Mouse (Mus musculus) embryonic facial prominence, embryonic 10.5 days (tissue): ENCODE data around the gene 2010109A12Rik. TPM values are rescaled to one million over a fixed set of nuclear protein-coding genes. Genes with fewer than 3 reads are reported as not detected.

Experiments
- DNase-seq: peaks from one replicate; pipeline ENCODE4 v3.0.0-alpha.2; 2017; ENCODE audit warnings: low spot score
- H3K27ac ChIP-seq: fragments of 300-500 bp; sonication (generic); replicated peaks from 2 replicates; pipeline ENCODE4 v1.5.1; 2016; ENCODE audit warnings: mild to moderate bottlenecking
- H3K27me3 ChIP-seq: fragments of 300-500 bp; sonication (generic); replicated peaks from 2 replicates; pipeline ENCODE4 v1.6.1; 2016; ENCODE audit warnings: low read depth, mild to moderate bottlenecking; ENCODE audit not compliant: poor library complexity, severe bottlenecking
- H3K36me3 ChIP-seq: fragments of 300-500 bp; sonication (generic); replicated peaks from 2 replicates; pipeline ENCODE4 v1.6.1; 2016; ENCODE audit warnings: mild to moderate bottlenecking, moderate library complexity
- H3K4me1 ChIP-seq: fragments of 300-500 bp; sonication (generic); 2 replicates; pipeline ENCODE4 v1.6.1; 2016
- H3K4me3 ChIP-seq: fragments of 300-500 bp; sonication (generic); 2 replicates; pipeline ENCODE4 v1.5.1; 2016; ENCODE audit warnings: mild to moderate bottlenecking, moderate library complexity
- H3K9me3 ChIP-seq: fragments of 300-500 bp; sonication (generic); 2 replicates; pipeline ENCODE4 v1.6.1; 2016; ENCODE audit warnings: mild to moderate bottlenecking
- WGBS: fragments of 180-500 bp; shearing (Covaris S2); methylation state at CpG from one replicate; pipeline ENCODE4 v1.1.7; 2016; 5-methylcytosine and 5-hydroxymethylcytosine counted together
- polyA plus RNA-seq: library from polyadenylated mRNA; unstranded; fragments of >200 nt; fragmentation: Nextera tagmentation; extraction: Ambion mirVana; gene quantifications from 2 replicates; pipeline ENCODE4 v1.2.1, GENCODE M21; 2016

Gene 2010109A12Rik
- polyA plus RNA-seq, 1 experiment from 2014 or later: 1.3 TPM

DNA sequence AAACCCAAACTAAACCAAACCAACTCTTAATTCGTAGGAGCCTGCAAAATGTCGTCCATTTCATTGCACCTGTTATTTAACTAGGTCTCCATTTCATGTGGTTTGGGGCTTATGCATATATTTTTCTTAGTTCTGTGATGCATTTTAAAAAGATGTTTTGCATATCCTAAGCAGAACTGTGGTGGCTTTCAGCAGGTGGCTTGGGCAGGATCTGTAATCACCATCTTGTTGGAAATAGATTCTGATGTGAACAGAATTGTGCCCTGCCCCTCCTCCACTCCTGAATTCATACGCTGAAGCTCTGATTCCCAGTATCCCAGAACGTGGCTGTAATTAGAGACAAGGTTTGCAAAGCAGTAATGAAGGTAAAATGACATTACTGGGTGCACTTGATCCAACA lies 27.8 kb downstream of the 2010109A12Rik start:
- Histone ChIP-seq H3K36me3 (no peaks in the 10 kb centered on the region), H3K27ac (no peak overlapping the region), H3K9me3 (no peaks in the 10 kb centered on the region), H3K4me3 (no peak overlapping the region), H3K4me1 (0 out of 2 replicates have a peak, but pooled peaks cover 5% of the 10 kb centered on the region), H3K27me3 (no peaks in the 10 kb centered on the region)
- no peak for DNase-seq
- 76% methylated on average over 4 of the region's 4 CpGs for WGBS

DNA sequence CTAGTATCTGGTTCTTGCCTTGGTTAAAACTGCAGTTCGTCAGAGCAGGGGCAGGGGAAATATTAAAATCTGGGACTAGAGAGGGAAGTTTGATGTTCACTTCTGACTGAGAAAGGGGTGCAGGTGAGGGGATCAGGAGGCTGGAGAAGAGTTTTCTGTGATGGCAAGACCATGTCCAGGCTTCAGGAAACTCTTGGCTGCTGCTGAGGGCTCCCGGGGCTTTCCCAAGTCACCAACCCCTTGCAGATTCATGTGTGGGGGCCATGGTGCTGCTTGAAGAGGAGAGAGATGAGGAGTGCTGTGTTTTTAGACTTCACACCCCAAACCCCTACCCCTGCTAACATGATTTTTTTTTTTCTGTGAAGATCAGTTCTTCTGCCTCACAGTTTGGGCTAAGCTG lies 28.3 kb downstream of the 2010109A12Rik start:
- no peak for DNase-seq
- Histone ChIP-seq H3K27me3 (no peaks in the 10 kb centered on the region), H3K36me3 (no peaks in the 10 kb centered on the region), H3K27ac (no peak overlapping the region), H3K9me3 (no peaks in the 10 kb centered on the region), H3K4me1 (0 out of 2 replicates have a peak, but pooled peaks cover 5% of the 10 kb centered on the region), H3K4me3 (no peak overlapping the region)
- WGBS: 88% methylated on average over 2 of the region's 2 CpGs

DNA sequence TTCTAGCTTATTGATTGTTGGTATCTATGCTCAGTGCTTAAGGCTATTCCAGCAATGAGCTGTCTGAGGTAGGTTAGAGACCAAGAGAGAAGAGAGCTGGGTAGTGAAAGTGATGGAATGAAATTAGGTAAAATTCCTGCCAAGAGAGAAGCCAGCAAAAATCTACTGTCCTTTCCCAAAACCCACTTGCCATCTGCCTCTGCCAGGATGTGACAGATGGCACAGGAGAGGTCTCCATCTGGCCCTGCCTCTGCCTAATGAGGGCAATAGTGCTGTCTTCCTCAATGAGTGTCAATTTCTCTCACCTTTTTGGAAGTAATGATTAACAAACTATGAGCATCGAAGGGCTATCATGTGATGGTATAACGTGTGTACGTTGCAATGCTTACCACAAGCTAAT lies 29.6 kb downstream of the 2010109A12Rik start:
- H3K27me3 ChIP-seq: no peaks in the 10 kb centered on the region
- no peak overlapping the region for H3K4me3 ChIP-seq
- no peak overlapping the region for H3K27ac ChIP-seq
- H3K9me3 ChIP-seq: no peaks in the 10 kb centered on the region
- H3K36me3 ChIP-seq: no peaks in the 10 kb centered on the region
- DNase-seq: no peak
- WGBS: 88% methylated on average over 3 of the region's 3 CpGs
- 0 out of 2 replicates have a peak, but pooled peaks cover 5% of the 10 kb centered on the region for H3K4me1 ChIP-seq

DNA sequence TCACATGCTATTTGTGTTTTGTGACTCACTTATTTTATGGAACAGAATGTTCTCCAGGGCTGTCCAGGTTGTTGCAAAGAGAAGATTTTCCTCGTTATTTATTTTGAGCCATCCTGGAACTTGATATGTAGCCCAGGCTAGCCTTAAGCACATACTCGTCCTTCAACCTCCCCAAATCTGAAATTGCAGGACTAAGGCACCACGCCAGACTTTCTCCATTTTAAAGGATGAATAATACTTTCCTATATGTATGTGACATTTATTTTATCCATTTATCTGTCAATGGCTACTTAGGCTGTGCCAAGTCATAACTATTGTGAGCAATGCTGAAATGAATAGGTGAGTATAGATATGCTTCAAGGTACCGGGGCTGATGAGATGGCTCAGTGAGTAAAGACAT lies 30.2 kb downstream of the 2010109A12Rik start:
- 83% methylated on average over 4 of the region's 4 CpGs for WGBS

DNA sequence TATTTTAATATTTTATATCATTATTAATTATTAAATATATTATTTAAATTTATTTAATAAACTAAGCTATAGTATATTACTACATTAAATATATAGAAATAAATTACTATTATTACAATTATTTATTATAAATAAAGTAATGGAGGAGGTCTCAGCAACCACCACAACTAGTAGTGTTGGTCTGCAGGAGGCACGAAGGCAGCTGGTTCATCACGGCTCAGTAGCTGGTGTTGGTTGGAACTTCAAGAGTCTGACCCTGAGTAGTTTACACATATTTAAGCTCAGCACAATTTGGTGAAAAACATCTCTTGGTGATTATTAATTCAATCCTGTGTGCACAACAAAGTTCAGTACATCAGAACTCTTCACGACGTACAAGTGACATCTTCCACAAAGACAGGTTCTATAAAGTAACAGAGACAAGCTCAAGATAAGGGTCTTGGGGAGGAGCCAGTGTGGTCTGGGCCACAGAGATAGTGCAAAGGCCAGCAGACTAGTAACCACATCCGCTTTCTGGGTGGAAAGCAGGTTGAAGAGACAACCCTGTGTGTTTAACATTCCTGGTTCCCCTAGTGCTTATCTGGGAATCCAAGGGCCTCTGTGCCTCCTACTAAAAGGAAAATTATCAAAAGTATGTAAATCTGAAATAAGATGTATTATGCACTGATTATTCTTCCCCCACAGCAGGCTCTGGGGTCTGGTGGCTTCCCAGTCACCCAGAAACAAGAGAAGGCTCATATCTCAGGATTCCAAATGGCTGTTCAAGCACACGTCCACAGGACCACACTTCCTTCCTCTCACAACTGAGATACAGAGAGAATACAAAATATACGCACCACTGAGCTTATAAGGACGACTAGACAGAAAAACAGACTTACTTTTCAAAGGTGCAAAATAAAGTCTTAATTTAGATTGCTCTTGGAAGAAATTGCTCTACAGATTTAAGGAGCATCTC lies 33.5 kb downstream of the 2010109A12Rik start:
- Histone ChIP-seq H3K36me3 (no peaks in the 10 kb centered on the region), H3K27ac (no peak overlapping the region), H3K27me3 (no peaks in the 10 kb centered on the region), H3K4me1 (no peaks in the 10 kb centered on the region), H3K4me3 (no peak overlapping the region), H3K9me3 (no peaks in the 10 kb centered on the region)
- whole genome bisulfite sequencing: 86% methylated on average over 8 of the region's 8 CpGs
- DNase-seq: no peak

More for the DNA sequence above, 30.2 kb downstream of the 2010109A12Rik start:
- no peaks in the 10 kb centered on the region for H3K9me3 ChIP-seq
- DNase-seq: no peak
- H3K4me1 ChIP-seq: 0 out of 2 replicates have a peak, but pooled peaks cover 5% of the 10 kb centered on the region
- no peaks in the 10 kb centered on the region for H3K36me3 ChIP-seq
- H3K27me3 ChIP-seq: no peaks in the 10 kb centered on the region
- H3K27ac ChIP-seq: no peak overlapping the region
- no peak overlapping the region for H3K4me3 ChIP-seq

DNA sequence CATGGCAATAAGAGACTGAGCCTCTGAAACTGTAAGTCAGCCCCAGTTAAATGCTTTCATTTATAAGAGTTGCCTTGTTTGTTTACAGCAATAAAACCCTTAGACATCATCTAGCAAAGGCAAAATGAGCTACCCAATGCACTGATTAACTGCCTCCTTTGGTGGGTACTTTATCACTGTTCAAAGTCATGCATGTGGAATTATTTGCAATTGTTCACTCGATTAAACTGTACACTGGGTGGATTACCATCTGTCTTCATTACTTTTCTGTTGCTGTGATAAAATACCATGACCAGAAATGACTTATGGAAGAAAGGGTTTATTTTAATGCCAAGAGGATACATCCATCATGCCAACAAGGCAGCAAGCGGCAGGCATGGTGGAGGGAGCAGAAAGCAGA lies 39.0 kb downstream of the 2010109A12Rik start:
- Histone ChIP-seq H3K27ac (no peak overlapping the region), H3K4me3 (no peak overlapping the region), H3K9me3 (no peaks in the 10 kb centered on the region), H3K27me3 (no peaks in the 10 kb centered on the region), H3K36me3 (no peaks in the 10 kb centered on the region), H3K4me1 (no peaks in the 10 kb centered on the region)
- WGBS: 86% methylated on average over 2 of the region's 2 CpGs
- DNase-seq: no peak

DNA sequence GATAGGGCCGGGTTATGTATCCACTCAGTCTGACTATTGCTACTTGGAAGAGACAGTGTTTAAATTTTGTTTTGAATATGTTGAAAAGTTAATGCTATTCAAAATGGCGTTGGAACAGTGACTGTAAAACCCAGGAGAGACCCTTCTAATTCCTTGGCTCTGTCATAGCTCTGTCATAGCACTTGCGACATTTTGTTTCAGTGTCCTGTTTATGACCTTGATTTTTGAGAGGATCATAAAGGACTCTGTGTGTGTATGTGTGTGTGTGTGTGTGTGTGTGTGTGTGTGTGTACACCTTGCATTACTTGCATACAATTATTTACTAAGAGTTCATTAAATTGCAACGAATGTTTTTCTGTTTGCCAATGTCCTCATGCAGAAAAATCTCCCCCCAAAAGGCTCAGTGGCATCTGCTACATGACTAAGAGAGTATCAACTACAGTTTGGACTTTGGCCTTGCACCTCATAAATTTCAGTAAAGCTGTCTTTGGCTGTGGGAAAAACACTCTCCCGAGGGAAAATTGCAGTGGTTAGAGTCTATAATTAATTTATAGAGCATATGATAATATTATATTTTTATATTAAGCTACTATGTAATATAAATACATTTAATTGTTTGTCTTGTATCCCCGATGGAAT lies 43.7 kb downstream of the 2010109A12Rik start:
- no peak overlapping the region for H3K27ac ChIP-seq
- no peak for DNase-seq
- H3K4me1 ChIP-seq: no peaks in the 10 kb centered on the region
- no peaks in the 10 kb centered on the region for H3K27me3 ChIP-seq
- H3K4me3 ChIP-seq: no peak overlapping the region
- no peaks in the 10 kb centered on the region for H3K36me3 ChIP-seq
- H3K9me3 ChIP-seq: no peaks in the 10 kb centered on the region
- 86% methylated on average over 6 of the region's 6 CpGs for WGBS

DNA sequence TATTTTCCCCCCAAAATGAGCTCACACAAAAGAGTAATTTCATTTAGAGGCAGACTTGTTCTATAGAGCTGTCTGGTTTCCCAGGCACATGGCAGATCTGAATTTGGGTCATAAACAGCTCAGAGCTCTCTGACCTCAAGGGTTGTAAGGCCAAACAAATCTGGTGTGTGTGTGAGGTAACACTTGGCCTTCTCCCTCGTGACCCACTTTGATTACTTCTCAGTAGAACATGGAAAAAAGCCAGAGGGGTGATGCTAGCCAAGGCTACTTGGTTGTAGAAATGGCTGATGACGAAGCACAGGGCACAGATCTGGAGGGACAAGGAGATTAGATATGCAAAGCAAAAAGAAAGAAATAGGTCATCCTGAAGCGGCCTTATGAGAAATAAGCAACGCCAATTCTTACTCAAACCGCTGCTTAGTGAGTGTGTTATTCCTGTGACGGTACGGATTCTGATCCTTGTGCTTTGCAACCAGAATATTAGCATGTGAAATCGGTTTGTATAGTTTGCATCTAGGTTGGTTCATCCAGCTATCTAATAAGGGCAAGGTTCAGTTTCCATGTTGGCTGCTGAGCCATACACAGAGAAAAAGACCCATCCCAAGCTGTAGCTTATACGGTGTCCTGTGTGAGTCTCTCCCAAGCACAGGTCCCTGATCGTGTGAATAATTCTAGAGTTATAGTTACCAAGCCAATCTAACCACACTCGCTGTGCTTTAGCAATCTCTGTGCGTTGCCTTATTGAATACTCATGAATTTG lies 44.9 kb downstream of the 2010109A12Rik start:
- DNase-seq: no peak
- H3K4me1 ChIP-seq: no peaks in the 10 kb centered on the region
- WGBS: 87% methylated on average over 12 of the region's 12 CpGs
- H3K4me3 ChIP-seq: no peak overlapping the region
- H3K9me3 ChIP-seq: no peaks in the 10 kb centered on the region
- no peak overlapping the region for H3K27ac ChIP-seq
- no peaks in the 10 kb centered on the region for H3K36me3 ChIP-seq
- no peaks in the 10 kb centered on the region for H3K27me3 ChIP-seq

DNA sequence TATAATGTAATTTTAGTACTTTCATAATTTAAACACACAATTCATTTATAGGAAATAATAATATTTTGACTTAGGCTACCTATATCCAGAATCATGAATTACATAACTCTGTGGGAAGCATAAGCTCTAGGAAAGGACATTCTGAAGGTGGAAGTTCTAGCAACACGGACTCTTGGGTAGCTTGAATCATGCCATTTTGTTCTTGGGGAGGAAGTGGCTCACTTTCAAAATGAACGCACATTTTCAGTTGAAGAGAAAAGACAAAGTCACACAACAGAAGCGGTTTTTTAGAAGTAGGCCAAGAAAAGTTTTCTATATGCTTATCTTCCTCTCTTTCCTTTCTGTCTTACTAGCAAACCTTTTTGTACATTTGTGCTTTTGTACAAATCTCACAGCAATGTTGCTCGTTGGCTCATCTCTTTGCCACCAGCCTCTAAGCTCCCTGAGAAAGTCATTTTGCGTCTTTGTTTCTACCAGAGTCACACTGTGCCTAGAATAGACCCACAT lies 49.5 kb downstream of the 2010109A12Rik start:
- no peak for DNase-seq
- WGBS: 90% methylated on average over 5 of the region's 5 CpGs
- Histone ChIP-seq H3K9me3 (no peaks in the 10 kb centered on the region), H3K4me3 (no peak overlapping the region), H3K27me3 (no peaks in the 10 kb centered on the region), H3K36me3 (no peaks in the 10 kb centered on the region), H3K27ac (no peak overlapping the region), H3K4me1 (no peaks in the 10 kb centered on the region)

DNA sequence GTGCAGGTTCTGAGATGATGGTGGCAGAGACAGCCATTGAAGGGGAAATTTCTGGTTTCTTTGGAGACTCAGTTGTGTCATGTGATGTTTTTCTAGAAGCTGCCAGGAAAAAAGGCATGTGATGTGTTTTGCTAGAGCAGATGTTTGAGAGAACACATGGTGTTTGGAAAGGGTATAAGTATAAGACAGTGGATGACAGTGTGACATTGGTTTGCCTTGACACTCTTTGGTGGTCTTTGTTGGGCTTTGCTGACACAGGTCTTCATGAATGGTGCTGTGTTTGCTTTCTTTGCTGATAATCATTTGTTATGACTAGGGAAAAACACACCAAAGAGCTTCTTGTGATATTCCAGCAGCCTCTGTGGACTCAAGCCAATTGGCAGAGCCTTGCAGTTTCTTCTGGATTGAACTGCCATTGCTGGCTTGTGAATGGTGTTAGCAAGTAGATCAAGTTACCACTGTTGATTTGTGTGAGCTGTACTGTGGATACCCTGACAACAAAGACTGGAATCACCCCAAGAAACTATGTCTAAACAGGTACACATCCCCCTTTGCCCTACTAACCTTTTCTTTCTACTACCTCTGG lies 50.6 kb downstream of the 2010109A12Rik start:
- DNase-seq: no peak
- no peak overlapping the region for H3K27ac ChIP-seq
- H3K4me1 ChIP-seq: no peaks in the 10 kb centered on the region
- H3K36me3 ChIP-seq: no peaks in the 10 kb centered on the region
- H3K27me3 ChIP-seq: no peaks in the 10 kb centered on the region
- no peaks in the 10 kb centered on the region for H3K9me3 ChIP-seq
- H3K4me3 ChIP-seq: no peak overlapping the region

DNA sequence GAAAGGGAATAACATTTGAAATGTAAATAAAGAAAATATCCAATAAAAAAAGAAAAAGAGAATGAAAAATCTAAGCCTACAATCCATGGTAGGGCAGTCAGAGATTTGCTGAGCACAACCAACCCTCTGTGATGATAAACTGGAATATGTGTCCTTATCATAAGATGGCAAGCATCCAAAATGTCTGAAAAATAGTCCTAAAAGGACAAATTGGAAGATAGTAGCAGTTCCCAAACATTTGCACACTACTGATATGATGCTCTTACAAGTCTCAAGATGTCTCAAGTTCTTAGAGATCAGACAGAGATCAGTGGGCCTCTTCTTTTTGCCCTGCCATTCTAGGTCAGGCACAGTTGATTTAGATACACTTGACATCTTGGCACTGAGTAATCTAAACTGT lies 53.0 kb downstream of the 2010109A12Rik start:
- DNase-seq: no peak
- no peaks in the 10 kb centered on the region for H3K4me1 ChIP-seq
- H3K27ac ChIP-seq: no peak overlapping the region
- no peak overlapping the region for H3K4me3 ChIP-seq
- H3K27me3 ChIP-seq: no peaks in the 10 kb centered on the region
- no peaks in the 10 kb centered on the region for H3K36me3 ChIP-seq
- H3K9me3 ChIP-seq: no peaks in the 10 kb centered on the region

DNA sequence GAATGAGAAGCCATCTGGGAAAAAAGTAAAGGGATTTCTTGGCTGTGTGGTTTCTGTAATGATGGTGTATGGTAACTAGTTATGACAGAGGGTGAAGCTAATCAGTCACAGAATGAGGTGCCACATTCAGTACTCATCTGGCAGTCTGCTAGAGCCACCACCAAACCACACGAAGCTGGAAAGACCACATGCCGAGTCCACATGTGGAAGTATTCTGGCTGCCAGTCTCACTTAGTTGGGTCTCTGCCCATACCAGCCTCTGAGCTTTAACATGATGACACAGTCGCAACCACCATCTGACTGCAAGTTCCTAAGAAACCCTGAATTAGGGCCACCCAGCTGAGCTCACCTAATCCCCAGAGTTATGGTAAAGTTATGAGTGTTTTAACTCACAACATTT lies 54.7 kb downstream of the 2010109A12Rik start:
- no peak for DNase-seq
- H3K9me3 ChIP-seq: no peaks in the 10 kb centered on the region
- no peaks in the 10 kb centered on the region for H3K27me3 ChIP-seq
- 68% methylated on average over 3 of the region's 3 CpGs for WGBS
- H3K4me3 ChIP-seq: no peak overlapping the region
- no peak overlapping the region for H3K27ac ChIP-seq
- no peaks in the 10 kb centered on the region for H3K36me3 ChIP-seq
- peaks cover 2% of the 10 kb centered on the region; the same call in 1 of the 2 replicates for H3K4me1 ChIP-seq
